Mouse (Mus musculus) left cerebral cortex, postnatal 14 days (tissue): ENCODE measurements at regions not wholly inside any gene's neighbourhood (a gene's known extent, or its start where the extent isn't known, plus 50 kb on each side); places are given as distances from the start of the nearest gene placed in this dataset.

ENCODE experiments used
- DNase-seq, 2 experiments: peaks; one replicate each; pipeline ENCODE4 v3.0.0; 2021 to 2022; ENCODE audit warnings: low spot score in 2 of 2, mixed read lengths in 1 of 2
- intact Hi-C: fragments of 180-260 bp; cut with DNase I; formaldehyde crosslinking; loops from one replicate; pipeline ENCODE4 v1.15.1; 2025

DNA sequence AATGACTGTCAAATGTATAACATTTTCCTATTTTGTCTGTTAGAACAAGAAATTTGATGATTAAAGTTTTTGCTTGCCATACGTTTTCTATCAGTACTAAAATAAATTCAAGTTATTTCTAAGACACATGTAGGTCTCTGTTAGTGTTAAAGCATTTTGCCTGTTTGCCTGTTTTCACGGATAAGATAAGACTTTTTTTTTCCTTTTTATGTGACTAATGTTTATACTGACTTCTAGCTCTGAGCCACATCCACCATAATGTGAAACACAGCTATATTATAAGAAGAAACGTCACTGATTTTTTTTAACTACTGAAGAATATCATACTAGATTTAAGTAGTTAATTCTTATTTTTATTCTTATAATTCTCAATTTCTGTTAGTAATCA lies 1012.6 kb downstream of the Cdh8 start:
- intact Hi-C loops, result no loop called here
- no peak for DNase-seq

DNA sequence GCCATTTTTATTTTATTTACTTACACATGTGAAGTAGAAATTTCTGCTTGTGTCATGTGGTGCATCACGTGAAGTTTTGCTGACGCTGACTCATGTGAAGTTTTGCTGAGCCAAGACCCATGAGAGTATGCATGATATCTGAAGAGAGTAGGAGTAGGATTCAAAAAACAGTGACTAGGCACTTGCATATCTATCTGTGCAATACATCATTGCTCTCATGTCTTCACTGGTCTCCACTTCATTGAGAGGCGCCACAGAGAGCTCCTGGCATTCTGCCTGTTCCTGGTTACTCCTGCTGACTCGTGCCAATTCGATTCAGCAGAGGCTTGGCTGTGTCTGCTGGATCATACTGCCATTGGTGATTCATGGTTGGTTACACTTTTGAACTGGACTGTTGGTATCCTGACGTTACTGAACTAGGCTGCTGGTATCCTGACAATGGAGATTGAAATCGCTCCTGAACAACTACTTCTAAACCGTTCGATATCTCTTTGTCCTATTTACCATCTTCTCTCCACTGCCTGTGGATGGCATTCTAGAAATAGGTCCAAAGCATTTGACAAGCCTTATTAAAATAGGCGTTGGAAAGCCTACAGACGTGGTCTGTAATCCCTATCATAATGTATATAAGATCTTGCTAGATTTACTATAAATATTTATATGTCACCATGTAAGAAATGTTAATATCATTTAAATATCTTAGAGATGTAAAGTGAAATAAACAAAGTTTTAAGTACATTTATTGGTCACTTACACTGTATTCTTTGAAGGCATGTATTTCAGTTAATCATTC lies 1013.2 kb downstream of the Cdh8 start:
- intact Hi-C loops, result no loop called here
- DNase-seq, result no peak

DNA sequence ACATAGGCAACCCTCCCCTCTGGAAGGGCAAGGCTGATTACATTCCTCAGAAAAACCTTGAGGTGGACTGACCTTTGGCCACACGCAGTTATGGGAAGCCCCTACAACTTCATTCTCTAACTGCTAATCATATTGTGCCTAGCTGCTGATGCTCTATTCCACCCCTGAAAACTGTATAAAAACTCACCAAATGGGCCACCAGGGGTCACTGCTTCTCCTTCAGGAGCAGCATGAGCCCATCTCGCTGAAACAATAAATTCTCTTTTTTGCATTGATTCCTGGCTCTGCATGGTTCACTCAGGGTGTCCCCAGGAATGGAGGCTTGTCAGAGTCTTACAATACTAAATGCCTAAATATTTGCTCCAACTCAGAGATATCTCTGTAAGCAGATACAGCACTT lies 1034.5 kb downstream of the Cdh8 start:
- intact Hi-C loops, result no loop called here
- peak in 1 of 2 experiments; percentile 3 for DNase-seq

DNA sequence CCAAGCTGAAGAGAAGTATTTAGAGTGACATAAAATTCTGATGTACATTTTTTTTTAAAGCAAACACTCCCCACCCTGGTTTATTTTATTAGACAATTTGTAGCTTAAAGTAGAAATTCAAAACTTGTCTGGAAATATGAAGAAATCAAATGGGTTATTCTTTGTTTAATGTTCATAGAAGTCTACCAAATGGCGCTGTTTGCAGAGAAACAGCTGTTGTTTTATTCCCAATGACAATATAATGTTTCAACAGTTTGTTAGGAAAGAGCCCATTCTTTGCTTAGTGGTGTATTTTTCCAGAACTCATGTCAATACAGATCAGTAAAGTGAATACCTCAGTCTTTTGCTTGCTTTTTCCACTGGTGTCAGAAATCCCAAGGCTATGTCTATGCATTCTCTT lies 1035.9 kb downstream of the Cdh8 start:
- intact Hi-C loops, result no loop called here
- DNase-seq, result no peak

DNA sequence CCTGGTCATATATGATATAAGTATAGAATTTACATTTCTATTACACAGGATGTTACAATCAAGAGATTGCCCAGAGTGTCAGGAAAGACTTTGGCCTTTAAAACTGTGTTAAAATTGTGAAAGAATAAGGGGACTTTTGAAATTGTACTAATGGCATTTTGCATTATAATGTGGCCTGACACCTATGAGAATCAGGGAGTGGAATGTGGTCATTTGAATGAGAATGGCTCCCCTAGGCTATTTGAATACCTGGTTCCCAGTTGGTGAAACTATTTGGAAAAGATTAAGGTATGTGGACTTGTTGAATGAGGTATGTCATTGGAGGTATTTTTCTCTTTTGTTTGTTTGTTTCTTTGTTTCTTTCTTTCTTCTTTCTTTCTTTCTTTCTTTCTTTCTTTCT lies 1038.5 kb downstream of the Cdh8 start:
- intact Hi-C loops, result no loop called here
- DNase-seq, result no peak

DNA sequence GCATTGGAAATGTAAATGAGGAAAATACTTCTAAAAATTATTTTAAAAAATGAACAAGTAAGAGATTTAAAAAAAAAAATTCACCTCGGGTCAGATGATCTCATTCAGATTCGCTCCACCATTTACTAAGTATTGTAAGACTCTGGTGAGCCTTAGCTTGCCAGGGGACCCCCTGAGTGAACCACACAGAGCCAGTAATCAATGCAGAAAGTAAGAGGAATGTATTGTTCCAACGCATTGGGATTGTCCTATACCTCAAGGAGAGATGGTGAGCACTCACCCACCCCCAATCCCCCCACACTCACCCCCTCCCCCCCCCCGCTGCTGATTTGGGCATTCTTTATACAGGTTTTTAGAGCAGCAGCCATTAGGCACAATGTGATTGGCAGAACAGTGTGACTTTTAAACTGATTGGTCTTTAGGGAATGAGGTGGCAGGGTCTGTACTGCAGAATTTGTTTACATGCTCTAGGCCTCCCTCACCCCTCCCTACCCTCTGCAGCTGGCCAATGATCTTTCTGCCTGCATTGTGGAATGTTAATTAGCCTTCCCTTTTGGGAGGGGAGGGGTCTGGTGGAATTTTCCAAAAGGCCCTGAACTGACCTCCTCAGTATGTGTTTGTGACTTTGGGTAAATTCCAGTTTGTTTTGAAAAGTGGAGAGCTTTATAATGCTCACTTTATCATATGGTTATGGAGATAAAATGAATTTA lies 1043.4 kb downstream of the Cdh8 start:
- no peak for DNase-seq
- intact Hi-C loops, result no loop called here

DNA sequence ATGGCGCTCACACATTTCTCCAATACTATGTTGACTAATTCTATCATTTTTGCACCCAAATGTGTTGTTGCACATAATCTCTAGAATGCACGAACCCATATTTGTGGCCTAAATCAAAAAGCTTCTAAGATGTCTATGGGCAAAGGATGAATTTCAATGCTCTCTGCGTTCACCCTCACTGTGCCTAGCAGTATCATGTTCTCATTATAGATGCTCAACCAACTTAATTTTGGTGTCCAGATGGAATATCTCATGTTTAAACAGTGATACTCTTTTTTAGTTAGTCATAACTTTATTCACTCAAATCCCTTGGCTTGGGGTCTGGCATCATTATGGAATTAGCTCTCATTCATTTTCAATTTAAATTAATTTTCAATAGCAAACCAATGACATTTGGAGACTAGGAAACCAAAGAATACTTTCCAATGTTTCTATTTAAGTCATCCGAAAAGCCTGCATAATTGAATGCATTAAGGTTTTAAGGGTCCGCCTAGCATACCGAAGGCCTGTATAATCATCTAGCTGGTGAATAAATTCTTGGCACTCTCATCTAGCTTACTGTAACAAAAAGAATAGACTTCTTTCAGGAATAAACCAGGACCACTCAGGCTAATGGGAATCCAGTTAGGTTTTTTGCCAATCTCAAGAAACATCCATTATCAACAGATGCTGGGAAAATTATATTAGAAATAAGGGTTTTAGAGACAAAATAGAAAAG lies 1050.7 kb downstream of the Cdh8 start:
- intact Hi-C loops, result no loop called here
- DNase-seq, result no peak

DNA sequence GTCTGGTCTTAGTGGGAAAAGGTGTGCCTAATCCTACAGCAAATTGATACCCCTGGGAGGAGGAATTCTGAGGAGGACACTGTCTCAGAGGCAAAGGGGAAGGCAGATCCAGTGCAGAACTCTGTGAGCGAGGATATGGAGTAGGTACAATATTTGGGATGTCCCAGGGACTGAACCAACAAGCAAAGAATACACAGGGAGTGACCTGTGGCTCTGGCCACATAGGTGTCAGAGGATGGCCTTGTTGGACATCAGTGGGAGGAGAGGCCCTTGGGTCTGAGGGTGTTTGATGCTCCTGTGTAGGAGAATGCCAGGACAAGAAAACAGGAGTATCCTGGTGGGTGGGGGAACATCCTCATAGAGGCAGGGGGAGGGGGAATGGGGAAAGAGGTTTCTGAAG lies 1079.0 kb downstream of the Cdh8 start:
- no peak for DNase-seq
- intact Hi-C loops, result no loop called here

DNA sequence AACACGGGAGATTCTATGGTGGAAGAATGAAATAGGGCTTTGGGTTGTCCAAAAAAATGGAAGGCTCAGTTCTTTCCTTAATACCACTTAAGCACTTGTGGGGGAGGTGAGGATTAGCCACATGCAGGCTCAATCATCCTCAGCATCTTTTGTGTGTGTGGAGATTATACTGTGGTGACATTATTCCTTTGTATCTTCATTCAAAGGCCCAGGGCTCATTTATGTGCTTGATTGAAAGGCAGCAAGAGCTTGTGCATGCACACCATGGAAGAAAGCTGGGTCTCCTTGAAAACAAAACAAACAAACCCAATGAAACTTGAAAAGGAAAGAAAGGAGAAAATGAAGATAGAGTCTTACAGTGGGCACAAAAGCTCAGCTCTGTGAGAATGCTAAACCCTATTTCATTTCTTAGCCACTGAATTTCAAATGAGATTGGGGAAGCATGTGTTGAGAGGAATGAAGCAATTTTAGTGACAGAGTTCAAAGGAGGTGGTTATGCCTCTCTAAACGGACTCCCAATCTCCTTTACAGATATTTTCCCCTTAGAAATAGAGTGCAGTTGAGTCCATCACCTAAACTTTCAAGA lies 1106.8 kb downstream of the Cdh8 start:
- intact Hi-C loops, result no loop called here
- no peak for DNase-seq

DNA sequence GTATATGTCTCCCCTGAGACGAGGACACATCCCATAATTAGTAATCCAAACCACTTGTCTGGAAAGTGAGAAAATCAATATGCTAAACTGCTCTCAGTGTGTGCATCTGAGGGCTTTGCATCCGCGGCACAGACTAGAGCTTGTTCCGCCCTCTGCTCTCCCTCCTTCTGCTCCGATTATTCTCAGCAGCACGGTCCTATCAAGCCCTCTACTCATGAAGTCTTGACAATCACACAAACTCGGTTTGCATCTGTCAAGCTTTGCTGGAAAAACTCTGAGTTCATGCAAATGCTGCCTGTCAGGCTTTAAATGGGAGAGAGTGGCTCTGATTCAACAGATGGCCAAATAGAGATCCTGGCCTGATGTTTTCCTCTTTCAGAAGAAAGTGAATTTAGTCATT lies 1121.3 kb downstream of the Cdh8 start:
- no peak for DNase-seq
- intact Hi-C loops, result no loop called here

DNA sequence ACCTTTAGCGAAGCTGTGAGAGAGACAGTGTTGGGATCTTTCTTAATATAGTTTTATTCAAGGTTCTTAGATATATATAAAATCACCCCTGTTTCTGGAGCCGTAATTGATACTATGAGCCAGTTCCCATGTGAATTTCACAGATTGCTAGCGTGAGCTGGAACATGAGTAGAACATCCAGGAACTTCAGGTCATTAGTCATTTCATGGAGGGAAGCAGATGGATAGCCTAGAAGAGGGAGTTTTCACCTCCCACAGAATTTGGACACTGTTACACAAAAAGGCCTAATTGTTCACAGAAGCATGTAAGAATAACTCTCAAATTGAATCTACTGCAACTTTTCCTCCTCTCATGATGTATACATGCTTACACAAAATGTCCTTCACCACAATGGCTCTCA lies 1156.0 kb downstream of the Cdh8 start:
- intact Hi-C loops, result no loop called here
- peak in 1 of 2 experiments; percentile 2 for DNase-seq

DNA sequence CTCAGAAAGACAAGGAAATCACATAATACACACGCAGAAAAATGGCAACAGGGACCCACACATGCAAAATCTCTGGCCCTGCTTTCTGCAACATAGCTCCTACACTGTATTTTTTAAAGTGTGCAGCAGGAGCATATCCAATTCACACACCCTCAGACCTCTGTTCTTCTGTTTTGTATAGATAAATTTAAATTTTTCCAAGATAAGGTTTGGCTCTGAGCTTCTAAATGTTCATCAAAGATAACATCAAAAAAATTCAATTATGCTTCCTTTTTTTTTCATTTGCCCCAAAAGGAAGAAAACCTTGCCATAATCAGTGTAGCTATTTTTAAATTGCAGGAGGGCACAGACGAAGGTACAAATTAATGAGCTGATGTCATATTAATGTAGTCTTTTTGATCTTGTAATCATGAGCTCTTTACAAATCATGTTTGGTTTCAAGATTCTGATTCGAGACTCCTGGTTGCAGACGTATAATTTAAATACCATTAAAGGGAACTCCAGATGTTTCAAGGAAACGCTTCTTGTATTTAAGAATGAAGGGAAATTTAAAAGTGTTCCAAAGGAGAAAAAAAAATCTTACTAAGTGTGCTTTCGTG lies 1172.8 kb downstream of the Cdh8 start:
- DNase-seq, result no peak
- intact Hi-C loops, result no loop called here

DNA sequence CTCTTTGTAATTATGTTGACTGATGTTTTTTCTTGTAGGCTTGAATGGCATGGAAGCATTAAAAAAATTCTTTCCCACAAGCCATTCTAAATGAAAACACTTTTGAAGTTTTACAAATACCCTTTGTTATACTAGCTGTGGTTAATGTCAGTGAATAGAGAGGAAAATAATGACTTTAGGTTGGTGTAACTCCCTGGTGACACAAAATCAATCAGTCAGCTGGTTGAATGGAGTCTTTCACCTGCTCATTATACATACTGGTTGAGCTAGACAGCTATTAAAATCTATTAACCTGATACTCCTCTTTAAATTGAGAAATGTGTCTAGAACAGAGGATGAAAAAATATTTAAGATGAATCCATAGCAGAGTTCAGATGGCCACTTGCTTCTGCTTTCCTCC lies 1202.3 kb downstream of the Cdh8 start:
- intact Hi-C loops, result no loop called here

More for the DNA sequence above, 1202.3 kb downstream of the Cdh8 start:
- DNase-seq, result no peak
